Mouse (Mus musculus) right cerebral cortex, postnatal 10 days (tissue): Measurements from ENCODE around the gene Vmn2r74.

ENCODE experiments used
- DNase-seq, 2 experiments: peaks; one replicate each; pipeline ENCODE4 v3.0.0; 2021; ENCODE audit warnings: low spot score in 2 of 2

Vmn2r74 gene

GRCm38 (mm10) chr7:85961529-85961928, at the start of gene Vmn2r74:
TSS of gene Vmn2r74 (minus strand) at chr7:85961629.
- DNase-seq, result no peak

- no peak for DNase-seq
Observed at GRCm38 (mm10) chr7:86007533-86007932, 46.1 kb upstream of the Vmn2r74 start.
